Comparison of ENCODE assay signal across 9 mouse cellular contexts in the genomic region with DNA sequence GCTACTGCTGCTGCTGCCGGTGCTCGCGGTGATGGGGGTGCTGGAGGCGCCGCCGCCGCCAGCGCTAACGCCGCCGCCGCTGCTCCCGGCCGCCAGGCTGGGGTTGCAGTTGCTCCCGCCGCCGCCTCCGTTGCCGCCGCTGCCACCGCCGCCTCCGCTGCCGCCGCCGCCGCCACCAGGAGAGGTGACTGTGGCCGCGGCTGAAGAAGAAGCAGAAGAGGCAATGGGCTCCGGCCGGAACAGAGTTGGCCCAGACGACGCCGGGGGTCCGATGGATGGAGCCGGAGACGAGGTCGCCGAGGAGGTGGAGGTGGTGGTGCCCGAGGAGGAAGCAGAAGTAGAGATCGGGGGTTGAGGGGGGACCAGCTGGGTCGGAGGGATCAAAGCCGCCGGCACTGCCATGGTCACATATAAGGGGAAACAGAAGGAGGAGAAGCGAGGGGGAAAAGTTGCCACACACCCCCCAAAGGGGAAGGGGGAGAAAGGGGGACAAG. TPM values are rescaled to one million over a fixed set of nuclear protein-coding genes. Genes with fewer than 3 reads are reported as not detected.
A peak's percentile ranks its signal among the peaks of the same experiment; 100 is the strongest.
DNase-seq lines count a peak whose midpoint lies in the region; ATAC-seq lines count a peak whose summit lies in the region.
"Had no signal": no experiment of that assay in that cellular context is flagged by ENCODE, and none has a peak within 500 bp of the region (broad histone marks: within the 10 kb centered on the region; RNA-seq: fewer than 3 reads in every experiment).

No protein-coding gene starts in this region.

- WGBS in embryonic facial prominence, embryonic 11.5 days, result 0% methylated on average over 44 of the region's 45 CpGs
- WGBS in heart, embryonic 14.5 days, result under 1% methylated on average over 45 of the region's 45 CpGs
- under 1% methylated on average over 45 of the region's 45 CpGs for WGBS in kidney, embryonic 16.5 days

- H3K27ac ChIP-seq in embryonic facial prominence, embryonic 11.5 days (replicated peaks; ENCODE audit: low read depth, low read length), result peak overlapping the region; percentile 84
- H3K27ac ChIP-seq in heart, embryonic 14.5 days (replicated peaks in 1 of 2; ENCODE audit: control insufficient read depth in 1 of 2, insufficient read depth in 1 of 2, low read depth in 2 of 2, low read length in 2 of 2), result peak overlapping the region; percentile 61 to 80; a peak in 3 of 4 replicates
- peak overlapping the region; percentile 91 for H3K27ac ChIP-seq in kidney, embryonic 16.5 days (ENCODE audit: low read length)

- no peaks in the 10 kb centered on the region for H3K36me3 ChIP-seq in embryonic facial prominence, embryonic 11.5 days (replicated peaks; ENCODE audit: control insufficient read depth, insufficient read depth, low read depth, low read length)
- no peaks in the 10 kb centered on the region for H3K36me3 ChIP-seq in heart, embryonic 14.5 days (ENCODE audit: control insufficient read depth, insufficient read depth, low read length)
- no peaks in the 10 kb centered on the region for H3K36me3 ChIP-seq in kidney, embryonic 16.5 days (ENCODE audit: insufficient read depth, low read length)
- H3K36me3 ChIP-seq: G1E had no signal

- H3K4me3 ChIP-seq in embryonic facial prominence, embryonic 11.5 days (ENCODE audit: low read depth, low read length), result peak overlapping the region; percentile 56
- peak overlapping the region; percentile 63 to 78 for H3K4me3 ChIP-seq in heart, embryonic 14.5 days (ENCODE audit: control insufficient read depth in 1 of 2, insufficient read depth in 1 of 2, low read depth in 1 of 2, low read length in 2 of 2)
- H3K4me3 ChIP-seq in kidney, embryonic 16.5 days (ENCODE audit: low read length), result peak overlapping the region; percentile 90

- peak overlapping the region; percentile 79 for H3K4me2 ChIP-seq in embryonic facial prominence, embryonic 11.5 days (ENCODE audit: low read depth, low read length)
- H3K4me2 ChIP-seq in heart, embryonic 14.5 days (ENCODE audit: low read length), result peak overlapping the region; percentile 89
- peak overlapping the region; percentile 69 for H3K4me2 ChIP-seq in kidney, embryonic 16.5 days (replicated peaks; ENCODE audit: low read depth, low read length)

- no peaks in the 10 kb centered on the region for H3K9me3 ChIP-seq in embryonic facial prominence, embryonic 11.5 days (replicated peaks; ENCODE audit: control insufficient read depth, low read length)
- no peaks in the 10 kb centered on the region for H3K9me3 ChIP-seq in heart, embryonic 14.5 days (ENCODE audit: control insufficient read depth, low read length)
- no peaks in the 10 kb centered on the region for H3K9me3 ChIP-seq in kidney, embryonic 16.5 days (ENCODE audit: low read length)

- H3K4me1 ChIP-seq in embryonic facial prominence, embryonic 11.5 days (ENCODE audit: control insufficient read depth, insufficient read depth, low read length), result no peaks in the 10 kb centered on the region
- H3K4me1 ChIP-seq in heart, embryonic 14.5 days (ENCODE audit: control insufficient read depth in 2 of 2, insufficient read depth in 2 of 2, low read length in 2 of 2), result peaks cover 0 to 2% of the 10 kb centered on the region in 2 experiments; a peak in 1 of 4 replicates
- peaks cover 9% of the 10 kb centered on the region for H3K4me1 ChIP-seq in kidney, embryonic 16.5 days (ENCODE audit: insufficient read depth, low read length)

- no peaks in the 10 kb centered on the region for H3K27me3 ChIP-seq in embryonic facial prominence, embryonic 11.5 days (ENCODE audit: control insufficient read depth, insufficient read depth, low read length)
- no peaks in the 10 kb centered on the region for H3K27me3 ChIP-seq in heart, embryonic 14.5 days (ENCODE audit: control insufficient read depth, insufficient read depth, low read length)
- no peaks in the 10 kb centered on the region for H3K27me3 ChIP-seq in kidney, embryonic 16.5 days (ENCODE audit: insufficient read depth, low read length)

- peak; percentile 20; the same call in 1 of the 2 replicates for ATAC-seq in embryonic facial prominence, embryonic 11.5 days (replicated peaks; ENCODE audit: insufficient number of reproducible peaks, low FRiP score, low TSS enrichment, low read depth)
- ATAC-seq in heart, embryonic 14.5 days (ENCODE audit: insufficient number of reproducible peaks, insufficient read depth, low FRiP score, low read depth), result no peak
- ATAC-seq in kidney, embryonic 16.5 days (ENCODE audit: low FRiP score, low TSS enrichment), result peak; percentile 33; the same call in 1 of the 2 replicates

- peak overlapping the region; percentile 86 for H3K9ac ChIP-seq in embryonic facial prominence, embryonic 11.5 days (replicated peaks; ENCODE audit: low read length)
- H3K9ac ChIP-seq in heart, embryonic 14.5 days (ENCODE audit: low read length), result peak overlapping the region; percentile 78
- H3K9ac ChIP-seq in kidney, embryonic 16.5 days (replicated peaks; ENCODE audit: low read length), result peak overlapping the region; percentile 99

- DNase-seq in layer of hippocampus, postnatal 36 days, result peak; percentile 24 to 28
- DNase-seq in layer of hippocampus, adult 11-12 months (ENCODE audit: low spot score), result no peak
- peak; percentile 55 for DNase-seq in embryonic facial prominence, embryonic 11.5 days (ENCODE audit: low spot score)
- peak; percentile 41 for DNase-seq in lung, postnatal 14 days
- DNase-seq in ovary, postnatal 36 days (ENCODE audit: low spot score), result peak; percentile 58
- peak; percentile 25 to 63 for DNase-seq in urinary bladder, postnatal 4 days (ENCODE audit: low spot score in 2 of 2)

RNA-seq across cellular contexts. Expression of gene Dach1, which starts 0.6 kb away (rescaled TPM):
- 1 to 10 TPM; 3.9 to 4.8 TPM for total RNA-seq in layer of hippocampus, postnatal 36 days (2021)
- 11.5 TPM in 2 replicates for polyA plus RNA-seq in embryonic facial prominence, embryonic 11.5 days (2014; fragmentation: Nextera tagmentation; extraction: Ambion mirVana)
- polyA plus RNA-seq in heart, embryonic 14.5 days (2014; fragmentation: Nextera tagmentation; extraction: Ambion mirVana), result 2.7 and 4.0 TPM in 2 replicates
- 17.0 and 20.4 TPM in 2 replicates for polyA plus RNA-seq in kidney, embryonic 16.5 days (2015; fragmentation: Nextera tagmentation; extraction: Ambion mirVana)
- polyA plus RNA-seq: G1E had no signal
